Mouse (Mus musculus) neural tube, embryonic 11.5 days (tissue): ENCODE results near the gene Ptprg. TPM values are rescaled to one million over a fixed set of nuclear protein-coding genes. Genes with fewer than 3 reads are reported as not detected.

Experiments
- ATAC-seq: fragments of 200-750 bp; cut with Nextera tagmentation; 2 replicates; pipeline ENCODE4 v1.8.0; 2017; ENCODE audit warnings: moderate number of reproducible peaks, mild to moderate bottlenecking, moderate TSS enrichment, moderate library complexity; ENCODE audit not compliant: insufficient read depth, low FRiP score, low TSS enrichment
- DNase-seq: peaks from one replicate; pipeline ENCODE4 v3.0.0-alpha.2; 2015; ENCODE audit warnings: low spot score
- H3K27ac ChIP-seq: fragments of 300-500 bp; sonication (generic); 2 replicates; pipeline ENCODE4 v1.5.1; 2014; ENCODE audit warnings: low read depth, mild to moderate bottlenecking, low read length
- H3K27me3 ChIP-seq: fragments of 300-500 bp; sonication (generic); 2 replicates; pipeline ENCODE4 v1.6.1; 2014; ENCODE audit warnings: mild to moderate bottlenecking, low read length, mixed read lengths; ENCODE audit not compliant: control insufficient read depth, insufficient read depth
- H3K36me3 ChIP-seq: fragments of 300-500 bp; sonication (generic); 2 replicates; pipeline ENCODE4 v1.6.1; 2014; ENCODE audit warnings: mild to moderate bottlenecking, low read length, moderate library complexity, mixed read lengths; ENCODE audit not compliant: control insufficient read depth, insufficient read depth
- H3K4me1 ChIP-seq: fragments of 300-500 bp; sonication (generic); 2 replicates; pipeline ENCODE4 v1.6.1; 2014; ENCODE audit warnings: low read length, mixed read lengths; ENCODE audit not compliant: control insufficient read depth, insufficient read depth
- H3K4me2 ChIP-seq: fragments of 300-500 bp; sonication (generic); 2 replicates; pipeline ENCODE4 v1.6.1; 2014; ENCODE audit warnings: low read depth, mild to moderate bottlenecking, moderate library complexity
- H3K4me3 ChIP-seq: fragments of 300-500 bp; sonication (generic); 2 replicates; pipeline ENCODE4 v1.5.1; 2014; ENCODE audit warnings: low read depth, low read length
- H3K9ac ChIP-seq: fragments of 300-500 bp; sonication (generic); 2 replicates; pipeline ENCODE4 v1.6.1; 2014; ENCODE audit warnings: mild to moderate bottlenecking, low read length
- H3K9me3 ChIP-seq: fragments of 300-500 bp; sonication (generic); 2 replicates; pipeline ENCODE4 v1.6.1; 2016; ENCODE audit warnings: low read length; ENCODE audit not compliant: control insufficient read depth
- WGBS: fragments of 180-500 bp; shearing (Covaris S2); extraction: QIAGEN DNeasy Blood & Tissue Kit; methylation state at CpG from one replicate; pipeline ENCODE4 v1.1.7; 2014; 5-methylcytosine and 5-hydroxymethylcytosine counted together
- polyA plus RNA-seq: library from polyadenylated mRNA; unstranded; fragments of >200 nt; fragmentation: Nextera tagmentation; extraction: Ambion mirVana; gene quantifications from 2 replicates; pipeline ENCODE4 v1.2.1, GENCODE M21; 2014

Ptprg gene
- polyA plus RNA-seq, 1 experiment from 2014 or later = 40.8 TPM

DNA sequence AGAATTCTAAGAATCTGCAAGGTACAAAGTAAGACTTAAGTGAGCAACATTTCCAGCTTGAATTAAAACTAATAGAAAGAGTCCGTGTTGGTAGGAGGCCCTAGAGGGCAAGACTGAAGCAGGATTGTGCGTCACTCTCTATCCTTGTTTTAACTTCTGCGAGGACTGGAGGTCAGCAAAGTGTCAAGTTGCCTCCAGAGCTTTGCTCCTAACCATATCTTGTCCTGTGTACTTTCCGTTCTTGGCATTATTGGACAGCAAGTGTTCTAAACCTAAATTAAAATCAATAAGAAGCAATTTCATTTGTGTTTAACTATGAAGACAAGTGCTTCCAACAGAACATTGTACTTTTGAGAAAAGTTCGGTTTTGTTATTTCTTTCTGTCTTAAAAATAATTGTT, 20.4 kb downstream of the Ptprg start:
- Histone ChIP-seq H3K9ac (no peak overlapping the region), H3K4me3 (no peak overlapping the region), H3K36me3 (no peaks in the 10 kb centered on the region), H3K27me3 (no peaks in the 10 kb centered on the region), H3K27ac (no peak overlapping the region), H3K4me1 (peaks cover 8% of the 10 kb centered on the region; the same call in 1 of the 2 replicates), H3K4me2 (no peak overlapping the region), H3K9me3 (no peaks in the 10 kb centered on the region)
- DNase-seq (no peak), ATAC-seq (no peak)
- WGBS = 67% methylated on average over 5 of the region's 5 CpGs

DNA sequence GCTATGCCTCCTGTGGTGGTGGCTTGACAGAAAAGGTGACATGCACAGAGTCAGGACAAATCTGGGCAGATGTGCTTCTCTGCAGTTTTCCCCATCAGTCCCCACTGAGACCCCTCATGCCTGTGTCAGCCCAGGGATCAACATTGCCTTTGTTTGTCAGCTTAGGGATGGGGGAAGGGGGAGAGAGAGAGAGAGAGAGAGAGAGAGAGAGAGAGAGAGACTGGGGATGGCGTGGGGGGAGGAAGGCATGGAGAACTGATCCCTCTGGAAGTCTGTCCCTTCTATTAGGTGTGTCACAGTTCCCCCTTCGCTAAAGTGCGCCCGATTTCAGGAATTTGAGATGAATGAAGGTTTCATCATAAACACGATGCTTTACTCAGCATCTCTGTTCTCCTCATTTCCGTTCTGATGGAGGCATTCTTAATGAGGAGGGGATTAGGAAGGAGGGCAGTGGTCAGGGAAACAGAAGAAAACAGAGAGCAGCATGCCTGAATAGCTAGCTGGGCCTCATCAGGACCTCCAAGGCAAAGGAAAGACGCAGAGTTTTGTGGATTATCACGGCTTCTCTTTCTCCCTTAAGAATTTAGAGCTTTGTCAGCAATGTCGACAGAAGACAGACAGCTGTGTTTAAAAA, 24.1 kb downstream of the Ptprg start:
- WGBS = 18% methylated on average over 9 of the region's 9 CpGs
- Histone ChIP-seq H3K9ac (no peak overlapping the region), H3K4me2 (no peak overlapping the region), H3K9me3 (no peaks in the 10 kb centered on the region), H3K4me3 (no peak overlapping the region), H3K4me1 (peaks cover 8% of the 10 kb centered on the region; the same call in 1 of the 2 replicates), H3K36me3 (no peaks in the 10 kb centered on the region), H3K27ac (no peak overlapping the region), H3K27me3 (no peaks in the 10 kb centered on the region)
- 0 out of 2 replicates have a peak, but pooled peaks have one; percentile 23 for ATAC-seq
- no peak for DNase-seq

DNA sequence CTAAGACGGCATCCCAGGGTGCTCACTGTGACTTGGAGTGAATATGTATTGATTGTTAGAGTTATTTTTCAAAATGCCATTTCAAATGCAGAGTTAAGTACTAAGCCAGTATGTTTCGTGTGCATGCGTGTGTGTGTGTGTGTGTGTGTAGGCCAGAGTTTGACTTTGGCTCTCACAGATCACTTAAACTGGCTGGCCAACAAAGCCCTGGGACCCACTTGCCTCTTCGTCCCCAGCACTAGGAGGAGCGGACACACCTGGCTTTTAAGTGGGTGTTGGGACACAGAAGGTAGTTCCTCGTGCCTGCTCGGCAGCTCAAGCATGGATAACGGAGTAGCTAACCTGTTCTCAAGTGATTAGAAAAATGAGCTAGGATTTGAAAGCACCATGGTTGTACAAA, 24.6 kb downstream of the Ptprg start:
- no peak overlapping the region for H3K4me3 ChIP-seq
- H3K9me3 ChIP-seq = no peaks in the 10 kb centered on the region
- no peaks in the 10 kb centered on the region for H3K27me3 ChIP-seq
- ATAC-seq = no peak
- no peak overlapping the region for H3K27ac ChIP-seq
- H3K9ac ChIP-seq = no peak overlapping the region
- H3K36me3 ChIP-seq = no peaks in the 10 kb centered on the region
- DNase-seq = no peak
- WGBS = 82% methylated on average over 8 of the region's 8 CpGs
- H3K4me2 ChIP-seq = no peak overlapping the region
- peaks cover 8% of the 10 kb centered on the region; the same call in 1 of the 2 replicates for H3K4me1 ChIP-seq

DNA sequence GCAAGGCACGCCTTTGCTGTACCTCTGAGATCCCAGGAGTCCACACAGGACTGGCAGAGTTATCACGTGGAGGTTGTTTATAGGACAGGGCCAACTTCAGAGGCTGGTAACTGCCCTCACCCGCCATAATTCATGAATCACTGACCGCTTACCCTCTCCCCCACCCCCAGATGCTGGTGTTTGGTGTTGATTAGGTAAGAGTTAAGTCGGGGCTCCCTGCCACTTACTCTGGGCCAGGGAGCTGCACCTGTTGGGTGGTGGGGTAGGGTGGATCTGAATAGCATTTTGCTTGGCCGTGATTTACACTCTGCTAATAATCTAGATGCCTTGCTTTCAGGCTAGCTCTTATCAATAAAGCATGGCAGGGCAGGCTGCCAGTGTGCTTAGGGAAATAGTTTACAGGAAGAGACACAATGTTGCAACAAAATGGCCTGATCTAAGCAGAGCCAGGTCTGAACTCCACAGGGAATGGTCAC, 25.2 kb downstream of the Ptprg start:
- H3K9ac ChIP-seq = no peak overlapping the region
- WGBS = 48% methylated on average over 6 of the region's 6 CpGs
- DNase-seq = no peak
- H3K4me3 ChIP-seq = no peak overlapping the region
- H3K4me1 ChIP-seq = peaks cover 8% of the 10 kb centered on the region; the same call in 1 of the 2 replicates
- H3K27ac ChIP-seq = no peak overlapping the region
- H3K4me2 ChIP-seq = no peak overlapping the region
- no peaks in the 10 kb centered on the region for H3K9me3 ChIP-seq
- H3K27me3 ChIP-seq = no peaks in the 10 kb centered on the region
- H3K36me3 ChIP-seq = no peaks in the 10 kb centered on the region
- ATAC-seq = no peak

DNA sequence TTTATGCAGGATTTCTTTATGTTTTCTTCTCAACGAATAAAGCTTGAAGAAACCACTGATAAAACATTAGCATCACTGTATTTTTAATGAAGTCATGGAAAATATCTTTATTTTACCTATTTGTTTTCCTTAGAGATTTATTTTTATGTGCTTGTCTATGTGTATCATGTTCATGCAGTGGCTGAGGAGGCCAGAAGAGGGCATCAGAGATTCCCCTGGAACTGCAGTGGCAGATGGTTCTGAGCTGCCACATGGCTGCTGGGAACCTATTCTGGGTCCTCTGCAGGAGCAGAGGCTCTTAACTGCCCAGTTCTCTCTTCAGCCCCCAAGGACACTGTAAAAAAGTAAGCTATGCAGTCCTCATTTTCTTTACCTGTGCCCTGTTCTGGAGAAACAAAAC, 26.6 kb downstream of the Ptprg start:
- no peak overlapping the region for H3K9ac ChIP-seq
- no peak overlapping the region for H3K4me3 ChIP-seq
- WGBS = 96% methylated on average over 1 of the region's 1 CpGs
- H3K9me3 ChIP-seq = no peaks in the 10 kb centered on the region
- no peaks in the 10 kb centered on the region for H3K27me3 ChIP-seq
- H3K27ac ChIP-seq = no peak overlapping the region
- ATAC-seq (no peak), DNase-seq (no peak)
- H3K4me1 ChIP-seq = peaks cover 20% of the 10 kb centered on the region
- no peak overlapping the region for H3K4me2 ChIP-seq
- H3K36me3 ChIP-seq = no peaks in the 10 kb centered on the region

DNA sequence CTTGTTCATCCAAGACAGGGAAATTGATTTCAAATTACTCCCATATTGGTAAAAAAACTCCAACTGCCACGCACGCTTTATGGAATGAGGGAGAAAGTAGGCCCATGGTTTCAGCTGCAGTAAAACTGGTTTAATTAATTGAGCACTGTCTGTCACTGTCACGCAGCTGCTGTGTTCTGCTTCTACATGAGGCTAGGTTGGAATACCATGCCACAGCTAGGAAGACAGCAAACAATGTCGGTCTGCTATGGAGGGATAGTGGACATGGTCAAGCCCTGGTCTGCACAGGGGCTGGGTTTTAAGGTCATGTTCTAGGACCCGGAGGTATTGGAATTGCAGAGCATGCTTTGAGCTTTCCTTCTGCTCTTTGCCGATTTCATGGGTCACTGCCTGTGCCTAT, 30.9 kb downstream of the Ptprg start:
- no peak for DNase-seq
- H3K27me3 ChIP-seq = no peaks in the 10 kb centered on the region
- H3K4me1 ChIP-seq = peaks cover 13% of the 10 kb centered on the region
- no peaks in the 10 kb centered on the region for H3K9me3 ChIP-seq
- no peak overlapping the region for H3K4me2 ChIP-seq
- no peaks in the 10 kb centered on the region for H3K36me3 ChIP-seq
- no peak overlapping the region for H3K27ac ChIP-seq
- no peak overlapping the region for H3K9ac ChIP-seq
- H3K4me3 ChIP-seq = no peak overlapping the region
- 61% methylated on average over 6 of the region's 6 CpGs for WGBS
- no peak for ATAC-seq

DNA sequence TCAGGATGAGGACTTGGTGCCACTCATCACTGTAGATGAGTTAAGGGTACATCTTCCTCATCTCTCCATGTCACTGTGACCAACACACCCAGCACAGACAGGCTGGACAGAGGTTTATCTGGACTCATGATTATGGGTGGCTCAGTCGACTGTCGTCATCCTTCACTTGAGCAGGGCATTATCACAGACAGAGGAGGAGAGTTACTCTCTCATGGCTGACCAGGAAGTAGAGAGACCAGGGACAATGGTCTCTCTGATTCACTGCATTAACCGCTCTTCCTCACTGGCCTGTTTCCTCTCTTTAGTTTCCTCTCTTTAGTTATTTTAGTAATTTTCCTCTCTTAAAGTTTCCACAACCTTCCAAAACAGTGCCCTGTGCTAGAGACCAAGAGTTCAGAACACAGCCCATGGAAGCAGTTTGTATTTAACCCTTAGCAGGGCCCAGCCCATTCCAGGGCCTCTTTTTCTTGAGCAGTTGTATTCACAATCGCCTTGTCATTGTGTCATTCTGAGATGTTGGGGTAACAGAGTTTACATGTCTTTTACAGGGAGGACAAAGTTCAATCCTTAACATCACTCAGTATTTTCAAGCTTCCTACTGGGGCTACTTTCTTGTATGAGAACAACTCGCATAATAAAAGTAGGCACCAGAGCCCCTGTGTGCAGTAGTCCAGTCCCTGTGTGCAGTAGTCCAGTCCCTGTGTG, 31.7 kb downstream of the Ptprg start:
- Histone ChIP-seq H3K9me3 (no peaks in the 10 kb centered on the region), H3K27me3 (no peaks in the 10 kb centered on the region), H3K9ac (no peak overlapping the region), H3K27ac (no peak overlapping the region), H3K4me1 (peaks cover 13% of the 10 kb centered on the region), H3K36me3 (no peaks in the 10 kb centered on the region), H3K4me3 (no peak overlapping the region), H3K4me2 (no peak overlapping the region)
- 81% methylated on average over 5 of the region's 5 CpGs for WGBS
- ATAC-seq = no peak
- DNase-seq = no peak

DNA sequence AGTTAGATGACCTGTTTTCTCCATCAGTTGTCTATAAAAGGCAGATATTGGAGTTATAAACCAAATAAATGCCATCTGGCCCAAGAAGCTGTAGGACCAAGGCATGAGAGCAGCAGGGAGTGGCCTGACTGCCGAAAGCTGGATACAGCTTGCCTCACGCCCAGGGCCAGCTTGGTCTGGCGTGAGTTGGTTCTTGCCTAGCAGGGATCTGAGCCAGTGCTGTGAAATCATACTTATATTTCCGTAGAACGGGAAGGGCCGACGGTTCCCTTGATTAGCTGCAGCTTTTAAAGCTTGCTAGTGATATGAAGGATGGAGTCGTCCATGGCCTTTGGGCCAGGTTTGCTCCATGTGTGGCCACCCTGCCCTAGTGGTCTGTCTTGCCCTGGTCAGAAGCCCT, 37.1 kb downstream of the Ptprg start:
- H3K27me3 ChIP-seq = no peaks in the 10 kb centered on the region
- DNase-seq (no peak), ATAC-seq (no peak)
- WGBS = 75% methylated on average over 8 of the region's 8 CpGs
- no peaks in the 10 kb centered on the region for H3K9me3 ChIP-seq
- H3K36me3 ChIP-seq = no peaks in the 10 kb centered on the region
- H3K4me1 ChIP-seq = no peaks in the 10 kb centered on the region
- no peak overlapping the region for H3K4me2 ChIP-seq
- H3K27ac ChIP-seq = no peak overlapping the region
- no peak overlapping the region for H3K9ac ChIP-seq
- no peak overlapping the region for H3K4me3 ChIP-seq

DNA sequence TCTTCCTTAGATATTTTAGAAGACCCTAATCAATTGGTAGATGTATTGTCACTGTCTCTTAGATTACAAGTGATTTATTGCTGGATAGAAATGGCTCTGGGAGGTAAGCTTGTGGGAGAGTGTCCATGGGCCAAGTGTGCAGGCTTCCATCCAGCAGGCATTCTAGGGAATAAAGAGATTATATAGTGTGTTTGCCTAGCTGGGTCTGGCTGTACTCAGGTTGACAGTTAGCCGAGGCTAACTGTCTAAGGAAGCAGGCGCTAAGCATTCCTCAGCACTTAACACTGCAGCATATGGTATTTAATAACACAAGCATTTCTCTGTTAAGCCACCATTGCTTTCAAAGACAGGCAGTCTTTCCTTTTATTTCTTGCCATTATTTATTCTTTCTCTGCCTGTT, 39.3 kb downstream of the Ptprg start:
- no peaks in the 10 kb centered on the region for H3K9me3 ChIP-seq
- H3K9ac ChIP-seq = no peak overlapping the region
- no peaks in the 10 kb centered on the region for H3K27me3 ChIP-seq
- H3K27ac ChIP-seq = no peak overlapping the region
- no peaks in the 10 kb centered on the region for H3K36me3 ChIP-seq
- no peak for DNase-seq
- 85% methylated on average over 2 of the region's 2 CpGs for WGBS
- no peak overlapping the region for H3K4me3 ChIP-seq
- no peak for ATAC-seq
- no peak overlapping the region for H3K4me2 ChIP-seq
- H3K4me1 ChIP-seq = no peaks in the 10 kb centered on the region
